Mouse (Mus musculus) myocyte (in vitro differentiated cells): ENCODE measurements around the gene Zbtb22. TPM values are rescaled to one million over a fixed set of nuclear protein-coding genes. Genes with fewer than 3 reads are reported as not detected.

Source experiments
- H3K27me3 ChIP-seq: one replicate; pipeline ENCODE4 v1.6.1; 2011; ENCODE audit not compliant: control insufficient read depth, insufficient read depth, insufficient read length
- H3K36me3 ChIP-seq: one replicate; pipeline ENCODE4 v1.6.1; 2011; ENCODE audit not compliant: control insufficient read depth, insufficient read depth
- H3K4me2 ChIP-seq: one replicate; pipeline ENCODE4 v1.6.1; 2011; ENCODE audit warnings: low read depth, control low read depth
- H3K4me3 ChIP-seq: one replicate; pipeline ENCODE4 v1.5.1; 2011; ENCODE audit warnings: mild to moderate bottlenecking, control low read depth, moderate library complexity
- H3K79me2 ChIP-seq: one replicate; pipeline ENCODE4 v1.6.1; 2011; ENCODE audit not compliant: control insufficient read depth, insufficient read depth
- H3ac ChIP-seq: one replicate; pipeline ENCODE4 v1.6.1; 2011; ENCODE audit not compliant: control insufficient read depth, insufficient read length
- CEBPB ChIP-seq: IDR thresholded peaks from 2 replicates; pipeline ENCODE4 v1.6.1; 2011; ENCODE audit warnings: mild to moderate bottlenecking, moderate library complexity; ENCODE audit not compliant: poor library complexity, insufficient read depth, severe bottlenecking
- E2F4 ChIP-seq: IDR thresholded peaks from one replicate; pipeline ENCODE4 v1.6.1; 2011; ENCODE audit warnings: mild to moderate bottlenecking, control low read depth, moderate library complexity; ENCODE audit not compliant: insufficient read depth
- MAX ChIP-seq: IDR thresholded peaks from one replicate; pipeline ENCODE4 v1.6.1; 2011; ENCODE audit warnings: low read depth, mild to moderate bottlenecking, control low read depth
- MYOD1 ChIP-seq, 3 experiments: IDR thresholded peaks; one replicate each; pipeline ENCODE4 v1.6.1; 2011; ENCODE audit warnings: control low read depth in 2 of 3, low read depth in 2 of 3, mild to moderate bottlenecking in 2 of 3, moderate library complexity in 1 of 3; ENCODE audit not compliant: insufficient read length in 2 of 3, control insufficient read depth in 1 of 3
- MYOG ChIP-seq, 3 experiments: IDR thresholded peaks; one replicate each; pipeline ENCODE4 v1.6.1; 2011; ENCODE audit warnings: control low read depth in 2 of 3, low read depth in 2 of 3, mild to moderate bottlenecking in 2 of 3; ENCODE audit not compliant: insufficient read length in 2 of 3, control insufficient read depth in 1 of 3, insufficient read depth in 1 of 3
- POLR2A ChIP-seq: IDR thresholded peaks from one replicate; pipeline ENCODE4 v1.6.1; 2011; ENCODE audit warnings: low read depth, mild to moderate bottlenecking, control low read depth, moderate library complexity; ENCODE audit not compliant: insufficient read length
- POLR2AphosphoS2 ChIP-seq: IDR thresholded peaks from one replicate; pipeline ENCODE4 v1.6.1; 2011; ENCODE audit warnings: low read depth, control low read depth; ENCODE audit not compliant: insufficient read length
- REST ChIP-seq: IDR thresholded peaks from one replicate; pipeline ENCODE4 v1.6.1; 2011; ENCODE audit warnings: mild to moderate bottlenecking, control low read depth, moderate library complexity; ENCODE audit not compliant: insufficient read depth, insufficient read length
- SRF ChIP-seq: IDR thresholded peaks from one replicate; pipeline ENCODE4 v1.6.1; 2011; ENCODE audit warnings: low read depth; ENCODE audit not compliant: control insufficient read depth, insufficient read length
- TCF12 ChIP-seq: IDR thresholded peaks from one replicate; pipeline ENCODE4 v1.6.1; 2011; ENCODE audit warnings: mild to moderate bottlenecking, control low read depth; ENCODE audit not compliant: poor library complexity, insufficient read depth, severe bottlenecking
- TCF3 ChIP-seq: IDR thresholded peaks from one replicate; pipeline ENCODE4 v1.6.1; 2011; ENCODE audit warnings: low read depth, control low read depth; ENCODE audit not compliant: insufficient read length
- USF1 ChIP-seq: IDR thresholded peaks from one replicate; pipeline ENCODE4 v1.6.1; 2011; ENCODE audit warnings: low read depth, mild to moderate bottlenecking, control low read depth, moderate library complexity
- polyA plus RNA-seq: library from polyadenylated mRNA; unstranded; fragments of >200 nt; fragmentation: generic; extraction: Trizol; gene quantifications from one replicate; pipeline ENCODE4 v1.2.1, GENCODE M21; 2012; ENCODE audit warnings: missing spikeins

Zbtb22 gene
- polyA plus RNA-seq, 1 experiment, result 31.6 TPM

DNA sequence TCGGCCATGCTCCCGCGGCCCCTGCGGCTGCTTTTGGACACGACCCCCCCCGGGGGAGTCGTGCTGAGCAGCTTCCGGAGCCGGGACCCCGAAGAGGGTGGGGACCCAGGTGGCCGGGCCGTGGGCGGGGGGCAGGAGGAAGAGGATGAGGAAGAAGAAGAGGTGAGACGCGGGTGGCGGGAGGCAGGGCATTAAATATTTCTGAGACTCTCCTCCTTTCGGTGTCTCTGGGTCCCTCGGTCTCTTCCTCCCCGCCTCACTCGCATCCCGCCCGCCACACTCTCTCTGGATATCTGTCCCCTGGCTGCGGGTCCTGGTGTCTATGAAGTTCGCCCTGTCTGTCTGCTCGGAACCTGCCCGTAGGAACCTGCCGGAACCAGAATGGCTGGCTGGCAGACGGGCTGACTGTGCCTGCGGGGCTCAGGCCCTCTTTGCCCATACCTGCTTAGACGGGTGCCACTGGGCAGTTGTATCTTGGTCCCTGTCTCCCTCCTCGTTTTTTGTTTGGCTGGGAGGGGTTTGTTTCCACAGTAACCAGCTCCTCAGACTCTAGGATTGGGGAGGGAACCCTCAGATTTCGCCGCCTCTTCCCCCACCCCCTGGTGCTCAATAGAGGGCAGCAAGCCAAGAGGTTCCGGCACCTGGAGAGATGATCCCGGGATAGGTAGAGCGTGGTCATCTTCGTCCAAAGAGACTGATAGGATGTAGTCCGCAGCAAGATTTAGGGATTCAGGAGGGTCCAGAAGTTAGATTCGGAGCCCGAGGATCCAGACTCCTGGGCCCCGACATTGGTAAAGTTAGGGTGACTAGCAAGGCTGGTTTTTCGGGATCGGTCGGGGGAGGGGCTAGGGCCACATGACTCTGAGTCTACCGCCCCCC is 14.8 kb downstream of the Zbtb22 start:
- TF ChIP-seq REST (no peak), MYOD1 (IDR thresholded peaks at IDR 0.05; ENCODE audit: control insufficient read depth in 1 of 3, insufficient read length in 2 of 3, low read depth in 2 of 3) (no peak), CEBPB (no peak), TCF12 (no peak), USF1 (no peak), POLR2AphosphoS2 (no peak), SRF (no peak), MYOG (IDR thresholded peaks at IDR 0.05; ENCODE audit: control insufficient read depth in 1 of 3, insufficient read depth in 1 of 3, insufficient read length in 2 of 3, low read depth in 2 of 3) (no peak), TCF3 (no peak), MAX (no peak), E2F4 (no peak)
- Histone ChIP-seq H3ac (peak overlapping the region; percentile 26), H3K36me3 (no peaks in the 10 kb centered on the region), H3K27me3 (no peaks in the 10 kb centered on the region), H3K4me2 (peak overlapping the region; percentile 91), H3K4me3 (peak overlapping the region; percentile 82), H3K79me2 (peaks cover 16% of the 10 kb centered on the region)

GRCm38 (mm10) chr17:33931159-33931866 is 15.6 kb downstream of the Zbtb22 start:
- no peak for TF ChIP-seq MYOD1 (IDR thresholded peaks at IDR 0.05; ENCODE audit: control insufficient read depth in 1 of 3, insufficient read length in 2 of 3, low read depth in 2 of 3)
- no peak for TF ChIP-seq POLR2AphosphoS2
- no peak for TF ChIP-seq TCF3
- TF ChIP-seq E2F4, result no peak
- TF ChIP-seq MAX, result no peak
- no peak for TF ChIP-seq CEBPB
- Histone ChIP-seq H3K27me3 (no peaks in the 10 kb centered on the region), H3ac (no peak overlapping the region), H3K79me2 (peaks cover 16% of the 10 kb centered on the region), H3K36me3 (no peaks in the 10 kb centered on the region), H3K4me3 (peak overlapping the region; percentile 82), H3K4me2 (peak overlapping the region; percentile 91)

- Histone ChIP-seq H3K27me3 (no peaks in the 10 kb centered on the region), H3K4me3 (no peak overlapping the region), H3K79me2 (peaks cover 16% of the 10 kb centered on the region), H3ac (no peak overlapping the region), H3K4me2 (no peak overlapping the region), H3K36me3 (no peaks in the 10 kb centered on the region)
- TF ChIP-seq USF1 (no peak), E2F4 (no peak), MYOG (IDR thresholded peaks at IDR 0.05; ENCODE audit: control insufficient read depth in 1 of 3, insufficient read depth in 1 of 3, insufficient read length in 2 of 3, low read depth in 2 of 3) (no peak)
Measured at GRCm38 (mm10) chr17:33931947-33932346, 16.2 kb downstream of the Zbtb22 start.

DNA sequence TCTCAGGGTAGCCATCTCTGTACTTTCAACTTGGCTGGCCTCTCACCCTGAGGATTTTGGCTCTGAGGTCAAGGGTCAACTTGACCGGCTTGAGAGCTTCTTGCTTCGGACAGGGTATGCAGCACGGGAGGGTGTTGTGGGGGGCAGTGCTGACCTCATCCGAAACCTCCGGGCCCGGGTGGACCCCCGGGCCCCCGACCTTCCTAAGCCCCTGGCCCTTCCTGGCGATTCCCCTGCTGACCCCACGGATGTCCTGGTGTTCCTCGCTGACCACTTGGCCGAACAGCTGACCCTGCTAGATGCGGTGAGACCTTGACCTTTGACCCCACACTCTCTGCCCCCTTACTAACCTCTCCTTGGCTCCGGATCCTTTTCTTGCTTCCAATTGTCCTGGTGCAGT is 16.7 kb downstream of the Zbtb22 start:
- Histone ChIP-seq H3ac (no peak overlapping the region), H3K4me3 (no peak overlapping the region), H3K27me3 (no peaks in the 10 kb centered on the region), H3K36me3 (no peaks in the 10 kb centered on the region), H3K79me2 (peaks cover 13% of the 10 kb centered on the region), H3K4me2 (no peak overlapping the region)
- TF ChIP-seq POLR2AphosphoS2 (no peak), MYOD1 (IDR thresholded peaks at IDR 0.05; ENCODE audit: control insufficient read depth in 1 of 3, insufficient read length in 2 of 3, low read depth in 2 of 3) (no peak), MYOG (IDR thresholded peaks at IDR 0.05; ENCODE audit: control insufficient read depth in 1 of 3, insufficient read depth in 1 of 3, insufficient read length in 2 of 3, low read depth in 2 of 3) (no peak), TCF3 (no peak), MAX (no peak), TCF12 (no peak), USF1 (no peak), E2F4 (no peak), SRF (no peak)

DNA sequence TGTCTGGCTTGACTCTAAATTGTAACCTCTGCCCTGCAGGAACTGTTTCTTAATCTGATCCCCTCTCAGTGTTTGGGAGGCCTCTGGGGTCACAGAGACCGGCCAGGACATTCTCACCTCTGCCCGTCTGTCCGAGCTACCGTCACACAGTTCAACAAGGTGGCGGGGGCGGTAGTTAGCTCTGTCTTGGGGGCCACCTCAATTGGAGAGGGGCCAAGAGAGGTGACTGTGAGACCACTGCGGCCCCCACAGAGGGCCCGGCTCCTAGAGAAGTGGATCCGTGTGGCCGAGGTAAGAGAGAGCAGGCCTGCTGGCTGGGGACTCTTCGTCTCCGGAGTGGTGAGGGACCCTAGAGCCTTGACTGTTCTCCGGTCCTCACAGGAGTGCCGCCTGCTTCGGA is 17.3 kb downstream of the Zbtb22 start:
- Histone ChIP-seq H3K79me2 (peaks cover 8% of the 10 kb centered on the region), H3K27me3 (no peaks in the 10 kb centered on the region), H3K4me2 (no peak overlapping the region), H3K36me3 (no peaks in the 10 kb centered on the region), H3K4me3 (no peak overlapping the region), H3ac (no peak overlapping the region)
- TF ChIP-seq TCF12 (no peak), CEBPB (no peak), MAX (no peak), POLR2AphosphoS2 (no peak), POLR2A (no peak), MYOD1 (IDR thresholded peaks at IDR 0.05; ENCODE audit: control insufficient read depth in 1 of 3, insufficient read length in 2 of 3, low read depth in 2 of 3) (no peak), E2F4 (no peak), TCF3 (no peak), MYOG (IDR thresholded peaks at IDR 0.05; ENCODE audit: control insufficient read depth in 1 of 3, insufficient read depth in 1 of 3, insufficient read length in 2 of 3, low read depth in 2 of 3) (no peak), SRF (no peak)
